Mouse (Mus musculus): ENCODE results near the gene Gm36210. TPM values are rescaled to one million over a fixed set of nuclear protein-coding genes. Genes with fewer than 3 reads are reported as not detected.

Gm36210 gene
- polyA plus RNA-seq, 1 experiment from 2014 or later: not detected

DNA sequence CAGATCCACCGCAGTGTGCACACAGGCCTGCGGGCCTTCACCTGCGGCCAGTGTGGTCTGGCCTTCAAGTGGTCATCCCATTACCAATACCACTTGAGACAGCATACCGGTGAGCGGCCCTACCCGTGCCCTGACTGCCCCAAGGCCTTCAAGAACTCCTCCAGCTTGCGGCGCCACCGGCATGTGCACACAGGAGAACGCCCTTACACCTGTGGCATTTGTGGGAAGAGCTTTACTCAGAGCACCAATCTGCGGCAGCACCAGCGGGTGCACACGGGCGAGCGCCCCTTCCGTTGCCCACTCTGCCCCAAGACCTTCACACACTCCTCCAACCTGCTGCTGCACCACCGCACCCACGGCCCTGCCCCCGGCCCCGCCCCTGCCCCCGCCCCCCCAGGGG lies 12.8 kb upstream of the Gm36210 start:
- H3K4me1 ChIP-seq (ENCODE audit: control insufficient read depth, low read depth, low read length): peaks cover 25% of the 10 kb centered on the region
- no peaks in the 10 kb centered on the region for H3K9me3 ChIP-seq (replicated peaks; ENCODE audit: control insufficient read depth, low read length)
- no peak overlapping the region for H3K9ac ChIP-seq (ENCODE audit: low read depth, low read length)
- peaks cover 30% of the 10 kb centered on the region for H3K36me3 ChIP-seq (ENCODE audit: control insufficient read depth, insufficient read depth)
- H3K27me3 ChIP-seq (ENCODE audit: control insufficient read depth, insufficient read depth, low read depth, low read length): peaks cover 18% of the 10 kb centered on the region
- H3K27ac ChIP-seq (ENCODE audit: low read length): no peak overlapping the region
- no peak for ATAC-seq (ENCODE audit: low read depth)
- 84% methylated on average over 19 of the region's 21 CpGs for WGBS (ENCODE audit: insufficient replicate concordance)
- H3K4me2 ChIP-seq (ENCODE audit: low read depth, low read length): no peak overlapping the region
- H3K4me3 ChIP-seq (ENCODE audit: low read depth, low read length): no peak overlapping the region

DNA sequence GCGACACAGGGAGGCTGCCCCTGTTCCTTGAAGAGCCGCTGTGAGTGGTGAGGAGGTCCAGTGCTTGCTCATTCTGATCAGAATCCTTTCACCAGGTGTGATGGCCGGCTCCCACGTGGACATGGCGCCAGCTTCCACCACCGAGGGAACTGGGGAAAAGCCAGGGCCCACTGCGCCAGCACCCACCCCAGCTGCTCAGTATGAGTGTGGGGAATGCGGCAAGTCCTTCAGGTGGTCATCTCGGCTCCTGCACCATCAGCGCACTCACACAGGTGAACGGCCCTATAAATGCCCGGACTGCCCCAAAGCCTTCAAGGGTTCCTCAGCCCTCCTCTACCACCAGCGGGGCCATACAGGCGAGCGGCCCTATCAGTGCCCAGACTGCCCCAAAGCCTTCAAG lies 12.4 kb upstream of the Gm36210 start:
- H3K4me2 ChIP-seq (ENCODE audit: low read depth, low read length): no peak overlapping the region
- H3K9ac ChIP-seq (ENCODE audit: low read depth, low read length): no peak overlapping the region
- peaks cover 25% of the 10 kb centered on the region for H3K4me1 ChIP-seq (ENCODE audit: control insufficient read depth, low read depth, low read length)
- 85% methylated on average over 15 of the region's 15 CpGs for WGBS (ENCODE audit: insufficient replicate concordance)
- H3K9me3 ChIP-seq (replicated peaks; ENCODE audit: control insufficient read depth, low read length): no peaks in the 10 kb centered on the region
- H3K4me3 ChIP-seq (ENCODE audit: low read depth, low read length): no peak overlapping the region
- no peak overlapping the region for H3K27ac ChIP-seq (ENCODE audit: low read length)
- H3K27me3 ChIP-seq (ENCODE audit: control insufficient read depth, insufficient read depth, low read depth, low read length): peaks cover 14% of the 10 kb centered on the region
- ATAC-seq (ENCODE audit: low read depth): no peak
- H3K36me3 ChIP-seq (ENCODE audit: control insufficient read depth, insufficient read depth): peaks cover 30% of the 10 kb centered on the region

DNA sequence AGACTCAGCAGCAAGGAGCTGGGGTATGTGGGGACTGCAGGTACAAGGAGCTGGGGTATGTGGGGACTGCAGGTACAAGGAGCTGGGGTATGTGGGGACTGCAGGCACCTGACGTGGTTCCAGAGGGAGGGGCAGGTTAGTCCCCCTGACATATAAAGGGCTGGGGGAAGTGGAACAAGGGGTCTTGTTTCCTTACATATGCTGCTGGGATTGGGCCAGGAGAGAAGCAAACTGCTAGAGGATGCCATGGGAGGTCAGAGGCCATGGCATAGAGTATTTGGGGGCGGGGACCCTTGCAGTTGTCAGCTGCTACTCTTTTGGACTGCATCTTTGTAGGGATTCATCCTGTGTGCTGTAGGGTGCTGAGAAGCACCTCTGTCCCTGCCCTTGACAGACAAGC lies 11.2 kb upstream of the Gm36210 start:
- Histone ChIP-seq H3K36me3 (ENCODE audit: control insufficient read depth, insufficient read depth) (peaks cover 30% of the 10 kb centered on the region), H3K4me2 (ENCODE audit: low read depth, low read length) (no peak overlapping the region), H3K4me1 (ENCODE audit: control insufficient read depth, low read depth, low read length) (peaks cover 21% of the 10 kb centered on the region), H3K27ac (ENCODE audit: low read length) (no peak overlapping the region), H3K9me3 (replicated peaks; ENCODE audit: control insufficient read depth, low read length) (no peaks in the 10 kb centered on the region), H3K4me3 (ENCODE audit: low read depth, low read length) (no peak overlapping the region), H3K9ac (ENCODE audit: low read depth, low read length) (no peak overlapping the region), H3K27me3 (ENCODE audit: control insufficient read depth, insufficient read depth, low read depth, low read length) (peaks cover 2% of the 10 kb centered on the region)
- WGBS (ENCODE audit: insufficient replicate concordance): 69% methylated on average over 2 of the region's 2 CpGs
- no peak for ATAC-seq (ENCODE audit: low read depth)

DNA sequence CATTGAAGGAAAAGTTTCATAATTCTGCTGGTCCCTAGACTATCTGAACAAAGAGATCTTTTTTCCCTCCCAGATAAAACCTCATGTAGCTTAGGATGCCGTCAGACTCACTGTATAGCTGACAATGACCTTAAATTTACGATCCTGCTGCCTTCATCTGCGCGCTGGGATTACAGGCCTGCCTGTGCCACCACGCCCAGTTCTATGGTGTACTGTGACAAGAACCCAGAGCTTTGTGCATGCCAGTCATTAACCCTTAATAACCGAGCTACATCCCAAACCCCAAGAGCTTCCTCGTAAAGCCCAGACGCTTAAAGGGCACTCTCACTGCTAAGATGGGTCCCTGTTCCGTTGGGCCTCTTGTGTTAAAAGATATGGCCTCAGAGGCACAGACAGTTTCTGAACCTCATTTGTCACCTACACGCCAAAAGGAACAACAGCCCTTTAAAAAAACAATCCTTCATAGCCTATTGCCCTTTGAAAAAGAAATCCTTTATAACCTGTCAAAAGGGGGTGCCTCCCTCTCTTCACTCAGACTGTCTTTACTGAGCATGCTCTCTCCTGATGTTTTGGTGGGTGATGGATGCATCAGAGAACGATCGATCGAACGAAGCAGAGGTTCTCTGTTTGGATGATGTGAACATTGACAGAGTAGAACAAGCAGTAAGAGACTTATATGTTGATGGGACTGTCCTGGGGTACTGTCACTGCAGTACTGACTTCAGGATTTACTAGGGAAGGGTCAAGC lies 9.5 kb upstream of the Gm36210 start:
- Histone ChIP-seq H3K27me3 (ENCODE audit: control insufficient read depth, insufficient read depth, low read depth, low read length) (no peaks in the 10 kb centered on the region), H3K9ac (ENCODE audit: low read depth, low read length) (peak overlapping the region; percentile 91), H3K36me3 (ENCODE audit: control insufficient read depth, insufficient read depth) (peaks cover 30% of the 10 kb centered on the region), H3K27ac (ENCODE audit: low read length) (peak overlapping the region; percentile 90), H3K4me1 (ENCODE audit: control insufficient read depth, low read depth, low read length) (peaks cover 17% of the 10 kb centered on the region), H3K9me3 (replicated peaks; ENCODE audit: control insufficient read depth, low read length) (no peaks in the 10 kb centered on the region), H3K4me3 (ENCODE audit: low read depth, low read length) (peak overlapping the region; percentile 85), H3K4me2 (ENCODE audit: low read depth, low read length) (peak overlapping the region; percentile 77)
- peak; percentile 32 for ATAC-seq (ENCODE audit: low read depth)
- 18% methylated on average over 14 of the region's 14 CpGs for whole genome bisulfite sequencing (ENCODE audit: insufficient replicate concordance)

DNA sequence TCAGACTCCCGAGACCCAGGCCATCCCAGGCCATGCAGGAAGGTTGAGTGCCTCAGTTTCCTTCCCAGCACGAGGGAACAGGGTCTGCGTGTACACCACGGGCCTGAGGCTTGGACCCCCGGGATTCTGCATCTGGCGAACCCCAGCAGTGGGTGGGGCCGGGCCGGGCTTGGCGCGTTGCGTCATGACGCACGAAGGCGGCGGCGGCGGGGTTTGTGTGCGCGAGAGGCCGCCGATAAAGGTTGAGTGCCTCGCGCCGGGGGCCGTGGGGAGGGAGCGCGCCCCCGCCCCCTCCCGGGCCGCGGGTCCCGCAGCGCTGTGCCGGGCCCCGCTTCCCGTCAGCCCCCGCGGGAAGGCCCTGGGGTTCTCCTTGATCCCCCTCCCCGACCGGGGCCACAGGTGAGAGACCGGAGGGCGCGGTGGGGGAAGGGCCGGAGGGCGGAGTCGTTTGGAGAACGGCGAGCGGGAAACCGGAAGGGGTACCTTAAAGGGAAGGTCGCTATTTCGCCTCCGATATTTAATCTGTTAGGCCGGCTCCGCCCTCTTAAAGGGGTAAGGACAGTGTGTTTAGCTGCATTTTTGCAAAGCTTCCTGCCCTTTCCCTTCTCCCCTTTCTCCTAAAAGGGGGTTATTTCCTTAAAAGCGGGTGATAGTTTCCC lies 8.8 kb upstream of the Gm36210 start, which contains the start of gene Zfp628:
Gene Zfp628, plus strand, starts transcription at position 211 of the 659 bp plus-strand sequence.
- Histone ChIP-seq H3K36me3 (ENCODE audit: control insufficient read depth, insufficient read depth) (peaks cover 23% of the 10 kb centered on the region), H3K4me3 (ENCODE audit: low read depth, low read length) (peak within 1 kb of the TSS; percentile 85), H3K4me1 (ENCODE audit: control insufficient read depth, low read depth, low read length) (peaks cover 17% of the 10 kb centered on the region), H3K9me3 (replicated peaks; ENCODE audit: control insufficient read depth, low read length) (no peaks in the 10 kb centered on the region), H3K4me2 (ENCODE audit: low read depth, low read length) (peak within 1 kb of the TSS; percentile 77), H3K27me3 (ENCODE audit: control insufficient read depth, insufficient read depth, low read depth, low read length) (no peaks in the 10 kb centered on the region), H3K9ac (ENCODE audit: low read depth, low read length) (peak within 1 kb of the TSS; percentile 91), H3K27ac (ENCODE audit: low read length) (peak within 1 kb of the TSS; percentile 90)
- WGBS (ENCODE audit: insufficient replicate concordance): under 1% methylated on average over 51 of the region's 56 CpGs
- peak; percentile 91 for ATAC-seq (ENCODE audit: low read depth)

DNA sequence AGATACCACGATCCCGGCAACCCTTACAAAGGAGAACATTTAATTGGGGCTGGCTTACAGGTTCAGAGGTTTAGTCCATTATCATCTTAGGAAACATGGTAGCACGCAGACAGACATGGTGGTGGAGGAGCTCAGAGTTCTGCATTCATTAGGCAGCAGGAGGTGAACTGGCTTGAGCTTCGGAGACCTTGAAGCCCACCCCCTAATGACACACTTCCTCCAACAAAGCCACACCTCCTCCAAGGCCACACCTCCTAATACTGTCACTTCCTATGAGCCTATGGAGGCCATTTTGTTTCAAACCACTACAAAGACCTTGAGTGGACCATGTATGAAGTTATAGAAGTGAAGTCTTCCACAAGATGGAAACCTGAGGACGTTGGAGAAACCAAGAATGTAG lies 5.9 kb upstream of the Gm36210 start:
- peaks cover 17% of the 10 kb centered on the region for H3K4me1 ChIP-seq (ENCODE audit: control insufficient read depth, low read depth, low read length)
- H3K9ac ChIP-seq (ENCODE audit: low read depth, low read length): no peak overlapping the region
- 54% methylated on average over 5 of the region's 5 CpGs for WGBS (ENCODE audit: insufficient replicate concordance)
- no peak for ATAC-seq (ENCODE audit: low read depth)
- no peak overlapping the region for H3K4me3 ChIP-seq (ENCODE audit: low read depth, low read length)
- no peak overlapping the region for H3K27ac ChIP-seq (ENCODE audit: low read length)
- no peaks in the 10 kb centered on the region for H3K36me3 ChIP-seq (ENCODE audit: control insufficient read depth, insufficient read depth)
- H3K27me3 ChIP-seq (ENCODE audit: control insufficient read depth, insufficient read depth, low read depth, low read length): no peaks in the 10 kb centered on the region
- H3K4me2 ChIP-seq (ENCODE audit: low read depth, low read length): no peak overlapping the region
- no peaks in the 10 kb centered on the region for H3K9me3 ChIP-seq (replicated peaks; ENCODE audit: control insufficient read depth, low read length)

DNA sequence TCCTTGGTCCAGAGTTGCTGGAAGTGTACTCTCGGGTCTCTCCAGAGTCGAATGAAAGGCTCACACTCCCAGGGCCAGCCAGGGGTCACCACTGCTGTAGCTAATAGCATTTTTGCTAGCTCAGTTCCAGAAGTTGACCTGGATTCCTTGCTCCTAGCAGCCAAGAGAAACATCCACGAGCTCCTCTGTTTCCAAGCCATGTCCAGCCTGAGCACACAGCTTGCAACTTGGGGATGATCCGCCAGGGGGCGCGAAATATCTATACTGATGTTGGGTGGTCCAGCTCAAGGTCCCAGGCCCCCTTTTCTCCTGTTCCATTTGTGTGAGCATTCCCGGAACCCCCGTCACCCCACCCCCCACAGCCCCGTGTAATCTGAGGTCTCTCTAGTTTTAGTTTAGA lies 5.2 kb upstream of the Gm36210 start:
- ATAC-seq (ENCODE audit: low read depth): no peak
- Histone ChIP-seq H3K36me3 (ENCODE audit: control insufficient read depth, insufficient read depth) (no peaks in the 10 kb centered on the region), H3K4me1 (ENCODE audit: control insufficient read depth, low read depth, low read length) (peaks cover 11% of the 10 kb centered on the region), H3K4me3 (ENCODE audit: low read depth, low read length) (no peak overlapping the region), H3K27ac (ENCODE audit: low read length) (no peak overlapping the region), H3K27me3 (ENCODE audit: control insufficient read depth, insufficient read depth, low read depth, low read length) (no peaks in the 10 kb centered on the region), H3K9ac (ENCODE audit: low read depth, low read length) (no peak overlapping the region), H3K4me2 (ENCODE audit: low read depth, low read length) (no peak overlapping the region), H3K9me3 (replicated peaks; ENCODE audit: control insufficient read depth, low read length) (no peaks in the 10 kb centered on the region)
- 32% methylated on average over 9 of the region's 9 CpGs for WGBS (ENCODE audit: insufficient replicate concordance)

DNA sequence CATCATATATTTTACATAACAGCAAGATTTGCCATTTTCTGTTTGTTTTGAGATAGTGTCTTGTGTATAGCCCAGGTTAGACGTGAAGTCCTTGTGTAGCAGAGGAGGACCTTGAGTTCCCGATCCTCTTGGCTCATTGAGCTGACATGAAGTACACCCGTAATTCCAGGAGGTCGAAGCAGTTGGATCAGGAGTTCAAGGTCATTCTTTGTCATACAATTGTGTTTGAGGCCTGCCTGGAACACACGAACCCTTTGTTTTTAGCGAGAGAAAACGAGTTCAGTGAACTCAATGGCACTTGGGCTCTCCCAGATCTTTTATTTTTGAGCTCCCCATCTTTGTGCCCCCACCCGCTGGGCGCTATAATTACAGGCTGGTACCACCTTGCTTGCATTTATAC lies 3.9 kb downstream of the Gm36210 start:
- 63% methylated on average over 9 of the region's 9 CpGs for WGBS (ENCODE audit: insufficient replicate concordance)

DNA sequence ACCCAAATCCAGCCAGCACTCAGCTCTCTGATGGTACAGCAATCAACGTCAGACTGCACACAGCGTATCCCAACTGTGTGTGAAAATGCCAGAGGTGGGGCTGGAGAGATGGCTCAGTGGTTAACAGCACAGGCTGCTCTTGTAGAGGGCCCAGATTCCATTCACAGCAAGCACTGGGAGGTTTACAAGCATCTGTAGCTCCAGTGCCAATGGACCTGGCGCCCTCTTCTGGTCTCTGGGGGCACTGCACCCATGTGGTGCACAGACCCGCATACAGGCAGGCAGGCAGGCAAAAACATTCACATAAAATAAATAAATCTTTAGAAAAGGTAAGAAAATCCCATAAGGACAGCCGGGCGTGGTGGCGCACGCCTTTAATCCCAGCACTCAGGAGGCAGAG lies 5.1 kb downstream of the Gm36210 start:
- no peak overlapping the region for H3K4me3 ChIP-seq (ENCODE audit: low read depth, low read length)
- no peak overlapping the region for H3K4me2 ChIP-seq (ENCODE audit: low read depth, low read length)
- 61% methylated on average over 8 of the region's 8 CpGs for WGBS (ENCODE audit: insufficient replicate concordance)
- H3K36me3 ChIP-seq (ENCODE audit: control insufficient read depth, insufficient read depth): no peaks in the 10 kb centered on the region
- ATAC-seq (ENCODE audit: low read depth): no peak
- H3K9ac ChIP-seq (ENCODE audit: low read depth, low read length): no peak overlapping the region
- no peaks in the 10 kb centered on the region for H3K27me3 ChIP-seq (ENCODE audit: control insufficient read depth, insufficient read depth, low read depth, low read length)
- H3K4me1 ChIP-seq (ENCODE audit: control insufficient read depth, low read depth, low read length): peaks cover 12% of the 10 kb centered on the region
- 0 out of 2 replicates have a peak, but pooled peaks cover 2% of the 10 kb centered on the region for H3K9me3 ChIP-seq (replicated peaks; ENCODE audit: control insufficient read depth, low read length)
- H3K27ac ChIP-seq (ENCODE audit: low read length): no peak overlapping the region

More for the DNA sequence above, 3.9 kb downstream of the Gm36210 start:
- Histone ChIP-seq H3K27me3 (ENCODE audit: control insufficient read depth, insufficient read depth, low read depth, low read length) (no peaks in the 10 kb centered on the region), H3K27ac (ENCODE audit: low read length) (no peak overlapping the region), H3K4me2 (ENCODE audit: low read depth, low read length) (no peak overlapping the region), H3K9me3 (replicated peaks; ENCODE audit: control insufficient read depth, low read length) (0 out of 2 replicates have a peak, but pooled peaks cover 2% of the 10 kb centered on the region), H3K4me1 (ENCODE audit: control insufficient read depth, low read depth, low read length) (peaks cover 12% of the 10 kb centered on the region), H3K36me3 (ENCODE audit: control insufficient read depth, insufficient read depth) (no peaks in the 10 kb centered on the region), H3K9ac (ENCODE audit: low read depth, low read length) (no peak overlapping the region), H3K4me3 (ENCODE audit: low read depth, low read length) (no peak overlapping the region)
- ATAC-seq (ENCODE audit: low read depth): no peak

All from liver, embryonic 16.5 days (tissue).